Mouse (Mus musculus): ENCODE data around the gene Nkx3-2. TPM values are rescaled to one million over a fixed set of nuclear protein-coding genes. Genes with fewer than 3 reads are reported as not detected.

Nkx3-2 gene
- polyA plus RNA-seq, 1 experiment from 2014 or later, result 0.36 TPM

DNA sequence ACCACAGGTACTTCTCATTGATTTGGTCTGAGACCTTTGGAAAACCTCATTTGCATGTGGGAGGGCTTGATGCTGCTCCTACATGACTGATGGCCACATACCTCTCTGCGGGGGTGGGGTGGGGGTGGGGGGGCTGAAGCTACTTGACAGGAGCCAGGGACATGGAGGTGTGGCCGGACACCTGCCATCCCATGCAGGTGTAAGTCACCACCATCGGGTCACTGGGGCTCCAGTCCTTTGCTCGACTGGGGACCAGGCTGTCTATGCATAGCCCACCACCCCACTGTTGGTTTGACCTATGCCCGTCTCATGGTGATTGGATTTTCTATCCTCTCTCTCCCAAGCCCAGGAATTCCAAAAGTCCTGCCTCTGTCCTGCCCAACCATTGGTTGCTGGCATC, 17.6 kb upstream of the Nkx3-2 start:
- no peaks in the 10 kb centered on the region for H3K4me1 ChIP-seq
- H3K9me3 ChIP-seq (replicated peaks), result no peaks in the 10 kb centered on the region
- H3K36me3 ChIP-seq, result peaks cover 15% of the 10 kb centered on the region
- WGBS, result 79% methylated on average over 5 of the region's 5 CpGs
- no peak overlapping the region for H3K9ac ChIP-seq
- H3K4me2 ChIP-seq (replicated peaks), result no peak overlapping the region
- no peak overlapping the region for H3K4me3 ChIP-seq (replicated peaks)
- H3K27me3 ChIP-seq, result no peaks in the 10 kb centered on the region
- no peak overlapping the region for H3K27ac ChIP-seq (replicated peaks)
- no peak for ATAC-seq (ENCODE audit: insufficient number of reproducible peaks, low FRiP score, low TSS enrichment, low read depth)

DNA sequence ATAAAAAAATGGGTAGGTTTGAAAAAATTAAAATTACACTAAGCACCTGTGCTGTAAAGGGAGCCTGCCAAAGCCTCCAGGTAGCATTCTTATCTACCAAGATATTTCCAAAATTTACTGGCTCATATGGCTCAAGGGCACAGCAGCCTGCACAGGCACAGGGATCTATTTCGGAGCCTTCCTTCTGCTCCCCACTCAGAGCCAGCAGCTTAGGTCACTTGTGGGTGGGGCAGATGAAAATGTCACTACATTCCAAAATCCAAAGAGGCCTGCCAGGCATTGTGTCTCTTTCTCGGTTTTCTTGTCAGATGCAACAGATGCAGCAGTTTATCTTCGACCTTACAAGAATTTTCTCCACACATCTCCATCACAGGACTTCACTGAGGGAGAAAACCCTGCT, 15.7 kb upstream of the Nkx3-2 start:
- Histone ChIP-seq H3K36me3 (no peaks in the 10 kb centered on the region), H3K4me1 (no peaks in the 10 kb centered on the region), H3K4me2 (replicated peaks) (no peak overlapping the region), H3K4me3 (replicated peaks) (no peak overlapping the region), H3K9ac (no peak overlapping the region), H3K27ac (replicated peaks) (no peak overlapping the region), H3K27me3 (no peaks in the 10 kb centered on the region), H3K9me3 (replicated peaks) (no peaks in the 10 kb centered on the region)
- 61% methylated on average over 3 of the region's 3 CpGs for WGBS
- no peak for ATAC-seq (ENCODE audit: insufficient number of reproducible peaks, low FRiP score, low TSS enrichment, low read depth)

DNA sequence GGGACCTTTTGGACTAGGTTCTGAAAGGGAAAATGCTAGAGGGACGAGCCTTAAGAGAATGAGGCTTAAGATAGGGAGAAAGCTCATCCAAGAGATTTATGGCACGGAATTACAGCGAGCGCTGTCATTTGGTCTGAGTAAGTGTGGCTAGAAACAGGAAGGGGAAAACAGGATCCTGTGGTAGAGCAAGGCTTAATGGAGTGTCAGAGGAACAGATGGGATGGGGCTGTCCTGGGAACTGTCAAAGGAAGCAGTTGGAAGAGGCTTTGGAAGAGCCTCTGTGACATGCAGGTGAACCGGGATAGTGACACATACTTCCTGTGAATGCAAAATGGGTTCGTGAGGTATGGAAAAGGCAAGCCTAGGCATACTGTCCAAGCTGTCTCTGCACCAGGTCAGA, 11.4 kb upstream of the Nkx3-2 start:
- Histone ChIP-seq H3K27ac (replicated peaks) (no peak overlapping the region), H3K4me2 (replicated peaks) (no peak overlapping the region), H3K4me3 (replicated peaks) (no peak overlapping the region), H3K36me3 (no peaks in the 10 kb centered on the region), H3K9me3 (replicated peaks) (no peaks in the 10 kb centered on the region), H3K4me1 (no peaks in the 10 kb centered on the region), H3K27me3 (no peaks in the 10 kb centered on the region), H3K9ac (no peak overlapping the region)
- no peak for ATAC-seq (ENCODE audit: insufficient number of reproducible peaks, low FRiP score, low TSS enrichment, low read depth)
- 64% methylated on average over 6 of the region's 6 CpGs for WGBS

DNA sequence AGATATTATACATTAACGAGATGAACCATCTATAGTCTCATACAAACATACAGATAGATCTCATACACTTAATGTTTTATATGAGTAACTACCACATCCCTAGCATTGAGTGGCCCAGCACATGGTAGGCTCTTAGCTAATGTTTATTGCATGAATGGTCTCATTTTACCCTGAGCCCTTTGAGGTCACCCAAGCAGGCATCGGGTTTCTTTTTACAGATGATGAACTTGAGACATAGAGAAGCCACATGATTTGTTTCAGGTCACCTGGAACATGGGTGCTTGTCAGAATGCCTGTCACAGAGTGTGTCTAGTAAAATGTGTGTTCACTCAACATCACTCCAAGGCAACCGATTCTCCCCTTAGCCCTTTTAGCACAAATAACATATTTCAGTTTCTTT, 11.0 kb upstream of the Nkx3-2 start:
- Histone ChIP-seq H3K36me3 (no peaks in the 10 kb centered on the region), H3K27me3 (no peaks in the 10 kb centered on the region), H3K9ac (no peak overlapping the region), H3K4me2 (replicated peaks) (no peak overlapping the region), H3K9me3 (replicated peaks) (no peaks in the 10 kb centered on the region), H3K4me1 (no peaks in the 10 kb centered on the region), H3K27ac (replicated peaks) (no peak overlapping the region), H3K4me3 (replicated peaks) (no peak overlapping the region)
- WGBS, result 69% methylated on average over 3 of the region's 3 CpGs
- no peak for ATAC-seq (ENCODE audit: insufficient number of reproducible peaks, low FRiP score, low TSS enrichment, low read depth)

DNA sequence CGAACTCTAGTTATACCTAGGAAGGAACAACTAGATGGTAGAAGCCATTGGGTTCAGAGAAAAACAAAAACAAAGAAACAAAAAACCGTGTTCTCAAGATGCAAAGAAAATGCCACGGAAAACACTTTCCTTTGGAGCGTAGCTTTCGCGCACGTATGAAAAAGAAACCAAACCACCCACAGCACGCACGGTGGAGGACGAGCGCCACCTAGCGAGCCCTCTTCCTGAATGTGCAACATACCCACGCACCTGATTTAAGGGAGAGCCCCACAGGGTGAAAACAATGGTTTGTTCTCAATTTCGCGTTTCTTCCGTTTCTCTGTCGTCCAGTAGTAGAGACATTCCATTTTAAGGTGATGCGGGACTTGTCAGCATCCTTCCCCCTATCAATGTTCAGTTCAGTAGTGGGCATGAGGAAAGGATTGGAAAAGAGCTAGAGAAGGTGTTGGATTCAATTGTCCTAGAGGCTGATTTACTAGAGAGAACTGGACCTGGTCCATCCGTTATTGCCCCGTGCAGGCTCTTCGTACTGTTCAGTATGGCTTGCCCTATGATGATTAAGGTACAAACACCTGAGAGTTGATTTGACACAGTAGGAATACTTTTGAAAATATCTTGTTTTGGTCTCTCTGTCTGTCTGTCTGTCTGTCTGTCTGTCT, 4.2 kb upstream of the Nkx3-2 start:
- Histone ChIP-seq H3K4me2 (replicated peaks) (peak overlapping the region; percentile 40), H3K4me1 (peaks cover 20% of the 10 kb centered on the region), H3K4me3 (replicated peaks) (peak overlapping the region; percentile 35), H3K27me3 (peaks cover 48% of the 10 kb centered on the region), H3K9ac (no peak overlapping the region), H3K27ac (replicated peaks) (no peak overlapping the region), H3K36me3 (no peaks in the 10 kb centered on the region), H3K9me3 (replicated peaks) (no peaks in the 10 kb centered on the region)
- no peak for ATAC-seq (ENCODE audit: insufficient number of reproducible peaks, low FRiP score, low TSS enrichment, low read depth)
- WGBS, result 5% methylated on average over 21 of the region's 21 CpGs

DNA sequence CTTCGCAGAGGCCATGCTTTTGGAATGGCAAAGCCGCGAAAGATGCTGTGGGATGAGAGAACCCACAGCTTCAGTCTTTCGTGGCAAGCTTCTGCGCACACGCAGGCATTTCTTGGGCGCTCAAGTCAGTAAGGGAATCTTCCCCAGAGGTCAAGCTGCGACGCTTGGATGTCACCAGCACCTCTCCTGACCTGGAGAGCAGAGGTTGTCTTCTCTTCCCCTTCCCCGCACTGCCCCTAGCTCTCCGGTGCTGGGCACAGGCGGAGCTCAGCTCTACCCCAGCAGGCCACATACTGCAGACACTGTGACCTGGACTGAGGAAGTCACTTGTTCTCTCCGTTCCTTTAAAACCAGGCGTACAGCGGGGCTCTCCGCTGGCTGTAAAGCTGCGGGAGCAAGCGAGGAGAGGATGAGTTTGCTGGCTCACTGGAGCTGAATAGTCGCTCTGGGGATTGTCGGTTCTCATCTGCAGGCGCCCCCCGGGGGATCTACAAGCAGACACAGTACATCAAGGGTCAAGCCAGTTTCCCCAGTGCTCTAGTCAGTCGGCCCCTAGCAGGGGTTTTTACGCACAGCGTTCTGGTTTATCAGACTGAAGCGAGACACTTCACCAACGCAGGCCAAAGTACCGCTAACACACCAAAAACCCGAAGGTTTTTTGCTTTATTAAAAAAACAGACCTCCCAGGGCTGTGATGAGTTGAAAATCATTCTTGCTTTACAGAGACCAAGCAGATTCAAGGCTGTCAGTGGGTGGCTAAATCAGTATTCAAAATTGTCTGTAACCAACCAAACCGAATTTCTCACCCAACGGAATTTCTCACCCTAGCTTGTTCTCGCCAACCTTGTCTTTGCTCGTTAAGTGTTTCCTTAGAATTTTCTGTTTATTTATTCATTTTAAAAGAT, 3.2 kb upstream of the Nkx3-2 start:
- Histone ChIP-seq H3K4me2 (replicated peaks) (peak overlapping the region; percentile 40), H3K4me1 (peaks cover 26% of the 10 kb centered on the region), H3K4me3 (replicated peaks) (peak overlapping the region; percentile 35), H3K27ac (replicated peaks) (no peak overlapping the region), H3K9me3 (replicated peaks) (no peaks in the 10 kb centered on the region), H3K9ac (no peak overlapping the region), H3K36me3 (no peaks in the 10 kb centered on the region), H3K27me3 (peaks cover 58% of the 10 kb centered on the region)
- 5% methylated on average over 33 of the region's 33 CpGs for WGBS
- ATAC-seq (ENCODE audit: insufficient number of reproducible peaks, low FRiP score, low TSS enrichment, low read depth), result no peak

DNA sequence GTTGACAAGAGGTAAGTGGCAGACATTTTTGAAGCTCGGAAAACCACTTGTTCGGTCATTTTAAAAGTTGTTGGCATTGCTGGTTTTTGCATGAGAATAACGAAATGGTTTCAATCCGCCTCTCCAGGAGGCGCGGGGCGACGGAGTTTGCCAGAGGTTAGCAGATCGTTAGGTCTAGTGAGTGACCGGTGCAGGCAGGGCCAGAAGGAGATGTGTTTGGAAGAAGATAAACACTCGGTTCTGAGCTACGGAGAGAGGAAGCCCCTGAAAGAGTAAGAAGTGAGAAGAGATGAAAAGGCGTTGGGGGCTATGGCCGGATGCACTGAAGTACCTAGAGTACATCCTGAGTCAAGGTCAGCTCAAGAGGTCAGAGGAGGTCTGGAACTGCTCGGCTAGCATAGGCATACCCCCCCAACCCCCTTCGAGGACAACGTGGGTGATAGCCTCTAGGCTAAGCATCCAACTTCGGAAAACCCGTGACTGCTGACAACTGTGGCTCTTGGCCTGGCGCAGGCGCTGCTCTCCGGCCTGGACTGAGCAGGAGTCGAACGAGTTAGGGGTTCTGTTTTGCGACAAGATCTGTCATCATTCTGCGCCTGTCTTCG, 2.2 kb upstream of the Nkx3-2 start:
- Histone ChIP-seq H3K36me3 (no peaks in the 10 kb centered on the region), H3K4me2 (replicated peaks) (no peak overlapping the region), H3K4me1 (peaks cover 32% of the 10 kb centered on the region), H3K27ac (replicated peaks) (no peak overlapping the region), H3K9ac (no peak overlapping the region), H3K27me3 (peaks cover 68% of the 10 kb centered on the region), H3K4me3 (replicated peaks) (no peak overlapping the region), H3K9me3 (replicated peaks) (no peaks in the 10 kb centered on the region)
- WGBS, result 2% methylated on average over 27 of the region's 27 CpGs
- ATAC-seq (ENCODE audit: insufficient number of reproducible peaks, low FRiP score, low TSS enrichment, low read depth), result no peak

DNA sequence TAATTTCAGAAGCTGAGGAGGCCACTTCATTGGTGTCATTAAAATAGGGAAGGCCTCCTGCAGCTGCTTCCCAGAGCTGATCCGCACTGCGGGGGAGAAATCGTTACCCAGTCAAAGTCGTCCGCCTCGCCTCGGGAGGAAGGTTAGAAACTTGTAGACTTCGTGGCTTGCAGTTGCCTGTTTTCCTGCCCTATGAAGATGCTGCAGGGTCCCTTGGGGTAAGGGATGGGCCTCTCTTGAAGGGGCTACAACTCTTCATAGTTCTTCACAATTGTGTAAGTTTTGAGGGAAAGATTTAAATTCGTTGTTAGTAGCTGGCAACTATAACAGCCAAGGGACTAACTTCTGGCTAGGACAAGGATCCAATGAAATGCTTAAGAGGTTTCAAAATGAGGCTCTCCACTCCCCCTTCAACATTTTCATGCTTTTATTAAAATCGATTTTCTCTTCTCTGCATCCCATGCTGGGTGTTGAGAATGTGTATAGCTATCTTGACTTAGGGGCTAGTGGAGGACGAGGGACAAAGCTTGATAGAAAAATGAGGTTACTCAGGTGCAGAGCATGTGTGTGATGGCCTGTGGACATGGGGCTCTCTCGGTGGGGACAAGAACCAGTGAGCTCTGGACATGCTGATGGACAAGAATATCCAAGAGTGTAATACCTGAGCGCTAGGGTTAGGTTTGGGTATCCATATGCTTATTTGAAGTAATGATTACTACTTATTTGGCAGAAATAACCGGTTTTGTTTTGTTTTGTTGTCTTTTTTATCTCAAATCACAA, 1.5 kb upstream of the Nkx3-2 start:
- Histone ChIP-seq H3K36me3 (no peaks in the 10 kb centered on the region), H3K27me3 (peaks cover 75% of the 10 kb centered on the region), H3K4me1 (peaks cover 35% of the 10 kb centered on the region), H3K4me2 (replicated peaks) (no peak overlapping the region), H3K27ac (replicated peaks) (no peak overlapping the region), H3K4me3 (replicated peaks) (no peak overlapping the region), H3K9ac (no peak overlapping the region), H3K9me3 (replicated peaks) (no peaks in the 10 kb centered on the region)
- no peak for ATAC-seq (ENCODE audit: insufficient number of reproducible peaks, low FRiP score, low TSS enrichment, low read depth)
- WGBS, result 3% methylated on average over 14 of the region's 14 CpGs

DNA sequence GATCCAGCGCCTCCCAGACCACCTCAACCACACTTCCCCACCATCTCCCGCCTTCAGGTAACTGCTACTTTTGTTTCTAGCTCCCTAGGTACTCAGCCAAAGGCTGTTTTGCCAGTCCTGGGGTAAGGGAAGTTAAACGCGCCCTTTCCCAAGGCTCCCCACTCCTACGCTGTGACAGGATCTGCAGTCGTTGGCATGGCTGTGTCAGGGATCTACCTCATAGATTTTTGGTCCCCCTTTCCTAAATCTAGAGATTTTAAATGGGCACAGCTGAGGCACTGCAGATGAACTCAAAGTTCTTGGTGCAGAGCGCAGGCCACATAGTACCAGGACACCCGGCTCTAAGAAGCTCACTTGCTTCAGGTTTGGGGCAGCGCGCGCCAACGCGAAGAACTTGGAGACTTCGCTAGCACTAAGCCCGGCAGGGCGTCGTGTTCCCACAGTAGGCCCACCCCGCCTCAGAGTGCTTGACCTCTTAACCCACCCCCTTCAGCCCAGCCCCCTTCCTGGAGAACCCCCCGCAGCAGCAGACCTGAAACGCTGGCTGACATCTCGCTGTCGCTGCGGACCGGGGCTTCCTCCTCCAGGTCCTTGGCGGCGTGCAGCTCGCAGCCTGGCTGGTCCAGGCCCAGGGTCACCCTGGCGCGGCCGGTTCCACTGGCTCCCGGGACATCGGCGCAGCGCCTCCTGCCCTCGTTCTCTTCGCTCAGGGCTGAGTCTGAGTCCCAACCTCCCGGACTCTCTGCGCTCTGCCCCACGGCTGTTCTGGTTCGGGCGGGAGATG, 1.2 kb downstream of the Nkx3-2 start:
- 2% methylated on average over 41 of the region's 41 CpGs for WGBS
- ATAC-seq (ENCODE audit: insufficient number of reproducible peaks, low FRiP score, low TSS enrichment, low read depth), result peak; percentile 37; the same call in 1 of the 2 replicates
- Histone ChIP-seq H3K4me3 (replicated peaks) (peak overlapping the region; percentile 39), H3K4me1 (peaks cover 35% of the 10 kb centered on the region), H3K9me3 (replicated peaks) (no peaks in the 10 kb centered on the region), H3K4me2 (replicated peaks) (peak overlapping the region; percentile 61), H3K27ac (replicated peaks) (no peak overlapping the region), H3K36me3 (no peaks in the 10 kb centered on the region), H3K27me3 (peaks cover 91% of the 10 kb centered on the region), H3K9ac (no peak overlapping the region)

DNA sequence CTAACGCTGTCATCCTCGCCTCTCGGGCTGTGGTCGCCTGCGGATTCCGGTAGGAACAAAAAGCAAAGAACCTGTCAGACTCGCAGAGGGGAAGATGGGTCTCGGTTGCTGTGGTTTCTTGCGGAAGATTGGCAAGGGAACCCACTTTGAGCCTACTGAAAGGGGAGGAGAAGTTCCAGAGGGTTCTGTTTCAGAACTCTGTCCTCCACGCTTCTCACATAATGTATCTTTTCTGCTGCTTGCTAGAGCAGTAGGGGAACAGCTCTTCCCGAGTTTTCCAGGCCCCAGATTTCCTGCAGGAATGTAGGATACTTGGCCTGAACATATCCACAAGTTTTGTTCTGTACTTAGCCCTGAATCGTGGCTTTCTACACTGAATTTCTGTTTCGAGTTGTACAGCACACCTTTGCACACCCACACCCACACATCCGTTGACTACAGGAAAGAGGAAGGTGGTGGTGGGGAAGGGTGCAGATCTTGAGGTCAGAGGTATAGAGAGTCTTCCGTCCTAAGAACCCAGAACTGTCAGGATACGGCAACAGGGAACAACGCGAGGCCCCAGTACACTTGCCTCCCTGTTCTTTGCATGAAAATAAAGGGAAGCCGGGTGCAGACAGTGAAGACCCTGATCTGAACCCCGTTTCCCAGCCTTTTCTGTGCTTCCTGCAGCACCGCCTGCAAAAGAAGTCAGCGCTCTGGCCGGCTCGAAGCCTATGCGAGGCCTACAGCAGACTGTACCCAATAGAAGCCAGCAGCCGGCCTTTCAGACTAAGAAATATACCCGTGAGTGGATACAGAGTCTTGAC, 2.0 kb downstream of the Nkx3-2 start:
- no peaks in the 10 kb centered on the region for H3K36me3 ChIP-seq
- H3K9me3 ChIP-seq (replicated peaks), result no peaks in the 10 kb centered on the region
- no peak for ATAC-seq (ENCODE audit: insufficient number of reproducible peaks, low FRiP score, low TSS enrichment, low read depth)
- peak overlapping the region; percentile 39; the same call in 1 of the 2 replicates for H3K4me3 ChIP-seq (replicated peaks)
- 8% methylated on average over 27 of the region's 27 CpGs for WGBS
- H3K27ac ChIP-seq (replicated peaks), result no peak overlapping the region
- H3K4me2 ChIP-seq (replicated peaks), result peak overlapping the region; percentile 35
- peaks cover 91% of the 10 kb centered on the region for H3K27me3 ChIP-seq
- peaks cover 31% of the 10 kb centered on the region for H3K4me1 ChIP-seq
- no peak overlapping the region for H3K9ac ChIP-seq

All from embryonic facial prominence, embryonic 15.5 days (tissue).